Mouse (Mus musculus) adrenal gland (tissue): ENCODE results near the gene St6galnac4.

Experiments used
- intact Hi-C: fragments of 180-260 bp; cut with DNase I; formaldehyde crosslinking; loops from one replicate; pipeline ENCODE4 v1.15.1; 2025

Gene St6galnac4

GRCm38 (mm10) chr2:32644799-32645475 is 58.0 kb downstream of the St6galnac4 start:
- intact Hi-C loops: no loop called here

GRCm38 (mm10) chr2:32645647-32646046 is 58.8 kb downstream of the St6galnac4 start:
- intact Hi-C loops: no loop called here

- intact Hi-C loops: no loop called here
Observed at GRCm38 (mm10) chr2:32646379-32647056, 59.6 kb downstream of the St6galnac4 start, which contains the start of gene Eng. Gene Eng, plus strand, starts transcription at chr2:32646595.

- intact Hi-C loops: no loop called here
Observed at GRCm38 (mm10) chr2:32647366-32647765, 60.5 kb downstream of the St6galnac4 start.
